Mouse (Mus musculus): ENCODE results near the gene Rhot1. TPM values are rescaled to one million over a fixed set of nuclear protein-coding genes. Genes with fewer than 3 reads are reported as not detected.
"Not testable (repeated sequence)": the region's sequence is repeated elsewhere in the genome, so short reads cannot be mapped to it uniquely, and the experiment has no call there.

The Rhot1 gene
- polyA plus RNA-seq, 1 experiment from 2014 or later: 56.5 TPM

- ATAC-seq (replicated peaks; ENCODE audit: insufficient number of reproducible peaks, insufficient read depth, low FRiP score, low read depth): no peak
- no peak overlapping the region for H3K4me2 ChIP-seq
- H3K4me3 ChIP-seq: no peak overlapping the region
- peaks cover 8% of the 10 kb centered on the region for H3K4me1 ChIP-seq (replicated peaks)
- no peak overlapping the region for H3K9ac ChIP-seq
- peak overlapping the region; percentile 11 for H3K27ac ChIP-seq
- WGBS: 65% methylated on average over 11 of the region's 11 CpGs
- H3K27me3 ChIP-seq: no peaks in the 10 kb centered on the region
- no peaks in the 10 kb centered on the region for H3K36me3 ChIP-seq
- H3K9me3 ChIP-seq (replicated peaks): no peaks in the 10 kb centered on the region
Observed at GRCm38 (mm10) chr11:80176911-80177895, 31.6 kb upstream of the Rhot1 start.

- 85% methylated on average over 8 of the region's 8 CpGs for WGBS
- Histone ChIP-seq H3K4me3 (no peak overlapping the region), H3K27ac (no peak overlapping the region), H3K4me2 (no peak overlapping the region), H3K27me3 (no peaks in the 10 kb centered on the region), H3K36me3 (no peaks in the 10 kb centered on the region), H3K4me1 (replicated peaks) (peaks cover 8% of the 10 kb centered on the region), H3K9me3 (replicated peaks) (no peaks in the 10 kb centered on the region), H3K9ac (no peak overlapping the region)
- ATAC-seq (replicated peaks; ENCODE audit: insufficient number of reproducible peaks, insufficient read depth, low FRiP score, low read depth): no peak
Observed at GRCm38 (mm10) chr11:80178316-80178715, 30.5 kb upstream of the Rhot1 start.

- H3K36me3 ChIP-seq: no peaks in the 10 kb centered on the region
Observed at GRCm38 (mm10) chr11:80181021-80181749, 27.6 kb upstream of the Rhot1 start.

DNA sequence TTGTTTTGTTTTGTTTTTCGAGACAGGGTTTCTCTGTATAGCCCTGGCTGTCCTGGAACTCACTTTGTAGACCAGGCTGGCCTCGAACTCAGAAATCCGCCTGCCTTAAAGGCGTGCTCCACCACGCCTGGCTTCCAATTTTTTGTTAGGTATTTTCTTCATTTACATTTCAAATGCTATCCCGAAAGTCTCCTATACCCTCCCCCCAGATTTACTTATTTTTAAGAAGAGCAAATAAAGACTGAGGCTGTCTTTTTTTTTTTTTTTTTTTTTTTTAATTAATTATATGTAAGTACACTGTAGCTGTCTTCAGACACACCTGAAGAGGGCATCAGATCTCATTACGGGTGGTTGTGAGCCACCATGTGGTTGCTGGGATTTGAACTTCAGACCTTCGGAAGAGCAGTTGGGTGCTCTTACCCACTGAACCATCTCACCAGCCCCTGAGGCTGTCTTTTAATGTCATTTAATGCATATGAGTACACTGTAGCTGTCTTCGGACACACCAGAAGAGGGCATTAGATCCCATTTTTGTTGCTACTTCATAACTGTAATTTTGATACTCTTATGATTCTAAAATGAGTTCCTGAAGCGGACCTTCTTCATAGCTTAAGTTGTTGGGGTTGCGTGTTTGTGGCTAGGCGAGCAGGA is 25.6 kb upstream of the Rhot1 start:
- H3K4me2 ChIP-seq: peak overlapping the region; percentile 70
- H3K4me3 ChIP-seq: peak overlapping the region; percentile 86
- 41% methylated on average over 12 of the region's 12 CpGs for WGBS
- not testable (repeated sequence) for H3K9me3 ChIP-seq (replicated peaks); H3K27me3 ChIP-seq; H3K36me3 ChIP-seq
- peak; percentile 47; the same call in 1 of the 2 replicates for ATAC-seq (replicated peaks; ENCODE audit: insufficient number of reproducible peaks, insufficient read depth, low FRiP score, low read depth)
- peak overlapping the region; percentile 93; the same call in 1 of the 2 replicates for H3K9ac ChIP-seq
- peaks cover 12% of the 10 kb centered on the region for H3K4me1 ChIP-seq (replicated peaks)
- H3K27ac ChIP-seq: peak overlapping the region; percentile 93

More at GRCm38 (mm10) chr11:80181021-80181749, 27.6 kb upstream of the Rhot1 start:
- H3K4me2 ChIP-seq: no peak overlapping the region
- no peak for ATAC-seq (replicated peaks; ENCODE audit: insufficient number of reproducible peaks, insufficient read depth, low FRiP score, low read depth)
- H3K9ac ChIP-seq: no peak overlapping the region
- 66% methylated on average over 5 of the region's 5 CpGs for WGBS
- H3K4me3 ChIP-seq: no peak overlapping the region
- no peaks in the 10 kb centered on the region for H3K9me3 ChIP-seq (replicated peaks)
- H3K4me1 ChIP-seq (replicated peaks): peaks cover 20% of the 10 kb centered on the region
- H3K27me3 ChIP-seq: no peaks in the 10 kb centered on the region
- no peak overlapping the region for H3K27ac ChIP-seq

DNA sequence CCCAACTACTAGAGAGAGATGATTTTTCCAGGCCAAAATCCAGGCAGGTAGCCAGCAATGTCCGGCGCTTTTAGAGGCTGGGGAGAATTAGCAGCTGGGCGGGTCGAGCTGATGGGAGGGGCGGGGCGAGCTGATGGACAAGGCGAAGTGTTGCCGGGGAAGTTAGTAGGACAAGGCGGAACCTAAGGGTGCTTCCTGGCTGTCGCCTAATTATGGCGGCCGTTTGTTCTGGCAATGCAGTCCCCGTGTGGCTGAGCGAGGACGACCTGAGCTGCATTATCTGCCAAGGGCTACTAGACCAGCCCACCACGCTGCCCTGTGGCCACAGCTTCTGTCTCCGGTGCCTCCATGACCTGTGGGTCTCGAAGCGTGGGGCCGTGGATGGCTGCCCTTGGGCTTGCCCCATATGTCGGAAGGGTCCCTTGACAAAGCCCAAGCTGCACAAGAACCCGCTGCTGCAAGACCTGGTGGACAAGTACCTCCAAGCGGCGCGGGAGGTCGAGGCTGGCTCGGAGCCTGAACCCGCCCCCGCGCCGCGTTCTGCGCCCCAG is 25.0 kb upstream of the Rhot1 start, which contains the start of gene Rnf135:
Gene Rnf135, plus strand, starts transcription at position 147 of the 551 bp plus-strand sequence.
- no peaks in the 10 kb centered on the region for H3K9me3 ChIP-seq (replicated peaks)
- peak within 1 kb of the TSS; percentile 86 for H3K4me3 ChIP-seq
- peaks cover 12% of the 10 kb centered on the region for H3K4me1 ChIP-seq (replicated peaks)
- WGBS: under 1% methylated on average over 33 of the region's 33 CpGs
- ATAC-seq (replicated peaks; ENCODE audit: insufficient number of reproducible peaks, insufficient read depth, low FRiP score, low read depth): peak; percentile 93
- H3K36me3 ChIP-seq: no peaks in the 10 kb centered on the region
- H3K27ac ChIP-seq: peak within 1 kb of the TSS; percentile 93
- H3K9ac ChIP-seq: peak within 1 kb of the TSS; percentile 93
- peak within 1 kb of the TSS; percentile 70 for H3K4me2 ChIP-seq
- no peaks in the 10 kb centered on the region for H3K27me3 ChIP-seq

GRCm38 (mm10) chr11:80184531-80185071 is 24.2 kb upstream of the Rhot1 start:
- WGBS: 81% methylated on average over 6 of the region's 6 CpGs
- H3K27ac ChIP-seq: peak overlapping the region; percentile 93

DNA sequence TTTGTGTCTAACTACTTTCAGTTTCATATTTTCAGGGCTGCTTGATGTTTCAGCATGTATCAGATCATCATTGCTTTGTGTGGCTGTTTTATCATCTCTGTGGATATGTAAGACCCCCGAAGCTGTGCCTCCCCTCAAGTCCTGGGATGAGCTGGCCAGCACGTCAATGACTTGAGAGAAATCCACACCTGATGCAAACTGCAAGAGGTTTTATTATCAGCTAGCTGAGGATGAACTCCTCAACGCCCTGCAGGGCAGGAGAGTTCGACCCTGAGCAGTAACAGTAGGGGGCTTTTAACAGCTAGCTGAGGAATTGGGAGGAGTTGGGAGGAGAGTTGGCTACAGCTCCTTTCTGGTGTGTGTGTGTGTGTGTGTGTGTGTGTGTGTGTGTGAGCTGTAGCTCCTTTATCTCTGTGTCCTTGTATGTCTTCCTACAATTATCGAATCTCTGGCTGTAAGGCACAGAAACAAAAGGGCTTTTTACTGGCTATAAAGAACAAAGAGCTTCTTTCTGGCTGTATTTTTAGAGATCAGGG is 23.3 kb upstream of the Rhot1 start:
- H3K27me3 ChIP-seq; H3K36me3 ChIP-seq; H3K4me3 ChIP-seq; ATAC-seq (replicated peaks; ENCODE audit: insufficient number of reproducible peaks, insufficient read depth, low FRiP score, low read depth); H3K9me3 ChIP-seq (replicated peaks); H3K9ac ChIP-seq: not testable (repeated sequence)
- Histone ChIP-seq H3K4me2 (peak overlapping the region; percentile 70; the same call in 1 of the 2 replicates), H3K27ac (0 out of 2 replicates have a peak overlapping the region, but pooled peaks have one; percentile 3), H3K4me1 (replicated peaks) (peaks cover 12% of the 10 kb centered on the region)
- 63% methylated on average over 5 of the region's 5 CpGs for WGBS

More at GRCm38 (mm10) chr11:80184531-80185071, 24.2 kb upstream of the Rhot1 start:
- H3K4me3 ChIP-seq: peak overlapping the region; percentile 86
- no peaks in the 10 kb centered on the region for H3K27me3 ChIP-seq
- peak overlapping the region; percentile 70 for H3K4me2 ChIP-seq
- H3K9ac ChIP-seq: peak overlapping the region; percentile 93
- ATAC-seq (replicated peaks; ENCODE audit: insufficient number of reproducible peaks, insufficient read depth, low FRiP score, low read depth): no peak
- no peaks in the 10 kb centered on the region for H3K36me3 ChIP-seq
- no peaks in the 10 kb centered on the region for H3K9me3 ChIP-seq (replicated peaks)
- peaks cover 12% of the 10 kb centered on the region for H3K4me1 ChIP-seq (replicated peaks)

DNA sequence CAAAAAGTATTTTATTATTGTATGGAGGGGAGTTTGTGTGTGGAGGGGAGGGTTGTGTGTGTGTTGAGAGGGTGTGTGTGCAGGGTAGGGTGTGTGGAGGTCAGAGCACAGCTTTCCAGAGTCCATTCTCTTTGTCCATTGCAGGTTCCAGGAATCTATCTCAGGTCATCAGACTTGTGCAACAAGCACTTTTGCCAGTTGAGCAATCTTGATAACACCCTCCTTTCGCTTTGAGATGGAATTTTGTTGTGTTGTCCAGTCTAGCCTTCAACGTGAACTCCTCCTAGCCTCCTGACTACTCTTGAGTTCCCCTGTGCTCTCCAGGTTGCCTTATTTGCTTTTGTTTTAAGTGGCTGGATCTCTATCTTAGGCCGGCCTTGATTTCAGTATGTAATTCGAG is 18.5 kb upstream of the Rhot1 start:
- no peak for ATAC-seq (replicated peaks; ENCODE audit: insufficient number of reproducible peaks, insufficient read depth, low FRiP score, low read depth)
- no peaks in the 10 kb centered on the region for H3K27me3 ChIP-seq
- H3K36me3 ChIP-seq: peaks cover 18% of the 10 kb centered on the region
- H3K27ac ChIP-seq: no peak overlapping the region
- H3K4me1 ChIP-seq (replicated peaks): peaks cover 2% of the 10 kb centered on the region; the same call in 1 of the 2 replicates
- no peak overlapping the region for H3K9ac ChIP-seq
- no peak overlapping the region for H3K4me2 ChIP-seq
- 72% methylated on average over 4 of the region's 4 CpGs for whole genome bisulfite sequencing
- H3K4me3 ChIP-seq: no peak overlapping the region
- no peaks in the 10 kb centered on the region for H3K9me3 ChIP-seq (replicated peaks)

- WGBS: 62% methylated on average over 4 of the region's 4 CpGs
- Histone ChIP-seq H3K4me1 (replicated peaks) (no peaks in the 10 kb centered on the region), H3K9ac (no peak overlapping the region), H3K9me3 (replicated peaks) (no peaks in the 10 kb centered on the region), H3K4me2 (no peak overlapping the region), H3K27me3 (no peaks in the 10 kb centered on the region), H3K4me3 (no peak overlapping the region), H3K36me3 (peaks cover 18% of the 10 kb centered on the region), H3K27ac (no peak overlapping the region)
- ATAC-seq (replicated peaks; ENCODE audit: insufficient number of reproducible peaks, insufficient read depth, low FRiP score, low read depth): no peak
Observed at GRCm38 (mm10) chr11:80193827-80194226, 15.0 kb upstream of the Rhot1 start.

GRCm38 (mm10) chr11:80196351-80196750 is 12.5 kb upstream of the Rhot1 start:
- no peaks in the 10 kb centered on the region for H3K9me3 ChIP-seq (replicated peaks)
- no peak overlapping the region for H3K4me2 ChIP-seq
- H3K4me1 ChIP-seq (replicated peaks): no peaks in the 10 kb centered on the region

More at GRCm38 (mm10) chr11:80196351-80196750, 12.5 kb upstream of the Rhot1 start:
- H3K27me3 ChIP-seq: no peaks in the 10 kb centered on the region
- peaks cover 25% of the 10 kb centered on the region for H3K36me3 ChIP-seq
- 79% methylated on average over 7 of the region's 7 CpGs for WGBS
- no peak for ATAC-seq (replicated peaks; ENCODE audit: insufficient number of reproducible peaks, insufficient read depth, low FRiP score, low read depth)
- H3K4me3 ChIP-seq: no peak overlapping the region
- no peak overlapping the region for H3K9ac ChIP-seq
- H3K27ac ChIP-seq: no peak overlapping the region

Data from heart, embryonic 15.5 days (tissue).